Mouse (Mus musculus) Patski (cell line): ENCODE results near the gene Tmem230. TPM values are rescaled to one million over a fixed set of nuclear protein-coding genes. Genes with fewer than 3 reads are reported as not detected.
A peak's percentile ranks its signal among the peaks of the same experiment; 100 is the strongest.
"Not testable (repeated sequence)": the region's sequence is repeated elsewhere in the genome, so short reads cannot be mapped to it uniquely, and the experiment has no call there.

Experiments used
- ATAC-seq: fragments of 100-300 bp; one replicate; pipeline ENCODE4 v1.8.0; 2021
- CTCF ChIA-PET: fragments of 350-600 bp; sonication (Branson Sonifier 250); formaldehyde crosslinking; loops from one replicate; lab custom pipeline; 2022; ENCODE audit warnings: inconsistent platforms; lab: Charles Lee
- POLR2A ChIA-PET: fragments of 350-600 bp; sonication (Branson Sonifier 250); formaldehyde crosslinking; loops from one replicate; lab custom pipeline; 2022; ENCODE audit warnings: antibody characterized with exemption, inconsistent platforms; lab: Charles Lee
- DNase-seq: peaks from one replicate; pipeline ENCODE4 v3.0.0-alpha.2; 2011; ENCODE audit warnings: low read depth, low spot score
- H3K27me3 ChIP-seq: fragments of 371-371 bp; one replicate; pipeline ENCODE4 v1.5.1; 2021
- CTCF ChIP-seq: fragments of 100-300 bp; IDR thresholded peaks from one replicate; pipeline ENCODE4 v1.5.1; 2021
- in situ Hi-C: fragments of 300-500 bp; cut with MboI; formaldehyde crosslinking; loops from 3 replicates; pipeline ENCODE4 v1.11.1; 2018; ENCODE audit warnings: low pct_unique_long_range_greater_than_20kb, mixed read lengths
- polyA plus RNA-seq: library from polyadenylated mRNA; unstranded; gene quantifications from one replicate; pipeline ENCODE4 v1.2.3, GENCODE M21; 2021

Tmem230 gene
- 26.9 TPM for polyA plus RNA-seq

DNA sequence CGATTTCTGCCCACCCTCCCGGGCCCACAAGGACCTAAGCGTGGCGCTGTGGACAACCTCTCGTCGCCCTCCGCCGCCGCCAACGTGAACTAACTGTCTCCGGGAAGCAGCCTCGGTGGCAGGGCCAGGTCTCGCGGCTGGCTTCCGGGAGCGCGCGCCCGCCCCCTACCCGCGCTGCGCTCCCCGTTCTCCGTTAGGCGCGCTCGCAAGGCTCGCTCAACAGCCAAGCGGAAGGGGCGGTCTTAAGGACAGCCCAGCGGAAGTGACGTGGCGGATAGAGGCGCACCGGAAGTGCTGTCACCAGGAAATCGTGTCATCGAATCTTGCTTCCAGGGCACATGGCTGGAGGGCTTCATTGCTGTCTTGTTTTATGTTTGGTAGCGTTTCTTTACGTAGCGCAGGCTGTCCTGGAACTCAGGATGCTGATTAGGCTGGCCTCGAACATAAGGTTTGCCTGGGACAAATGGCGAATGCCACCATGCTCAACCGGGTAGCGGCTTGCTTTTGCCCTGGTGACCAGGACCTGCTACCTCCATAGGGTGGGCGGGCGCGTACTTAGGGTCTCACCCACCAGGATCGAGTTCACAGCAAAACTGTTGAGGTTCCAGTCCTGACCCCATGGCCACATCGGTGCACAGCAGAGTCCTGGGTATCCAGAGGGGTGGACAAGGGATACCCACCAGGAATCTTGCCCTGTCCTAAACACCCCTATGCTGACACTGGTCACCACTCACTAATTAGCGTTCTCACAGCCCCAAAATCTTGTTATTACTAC, at the start of gene Tmem230:
Gene Tmem230 (minus strand): TSS at position 269 of the 775 bp plus-strand sequence.
- ATAC-seq: peak; percentile 95
- H3K27me3 ChIP-seq: no peaks in the 10 kb centered on the region
- CTCF ChIA-PET: no interaction called here
- no peak for TF ChIP-seq CTCF
- no peak for DNase-seq
- POLR2A ChIA-PET: interaction anchor here (1.0 kb wide), 1 partner anchor 10 kb away, joined by 4 read pairs; no protein-coding TSS in a partner anchor
- in situ Hi-C loops: loop anchor here (5.0 kb wide), 1 partner anchor 260 kb away; no protein-coding TSS in a partner anchor

DNA sequence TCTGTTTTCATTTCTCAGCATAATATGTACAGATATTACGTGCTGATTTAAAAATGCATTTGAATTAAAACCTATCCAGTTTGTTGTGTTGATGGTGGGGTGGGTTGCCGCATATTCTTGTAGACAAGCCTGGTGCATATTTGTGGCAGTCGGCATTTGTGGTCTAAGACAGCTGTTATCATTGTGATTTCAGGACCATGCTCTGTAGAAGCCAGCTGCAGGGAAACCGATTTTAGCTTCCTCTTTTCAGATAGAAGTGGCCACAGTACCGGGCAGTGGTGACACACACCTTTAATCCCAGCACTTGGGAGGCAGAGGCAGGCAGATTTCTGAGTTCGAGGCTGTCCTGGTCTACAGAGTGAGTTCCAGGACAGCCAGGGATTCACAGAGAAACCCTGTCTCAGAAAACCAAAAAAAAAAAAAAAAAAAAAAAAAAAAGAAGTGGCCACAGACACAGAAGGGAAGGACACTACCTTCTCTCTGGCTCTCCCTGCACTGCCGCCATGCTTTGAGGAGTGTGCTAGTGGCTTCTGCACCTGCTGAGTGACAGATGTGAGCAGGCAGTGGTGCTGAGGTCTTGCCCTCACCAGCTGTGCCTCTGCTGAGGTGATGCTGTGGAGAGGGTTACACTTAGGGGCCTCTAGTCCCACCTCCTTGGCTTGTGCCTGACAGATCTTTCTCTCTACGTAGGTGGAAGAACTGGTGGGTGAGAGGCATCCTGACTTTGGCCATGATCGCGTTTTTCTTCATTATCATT, 46.3 kb upstream of the Tmem230 start:
- CTCF ChIA-PET: interaction anchor here (1.2 to 2.0 kb wide), 2 partner anchors 12 to 13 kb away, joined by 3 to 7 read pairs; no protein-coding TSS in a partner anchor
- DNase-seq: no peak
- no peak for TF ChIP-seq CTCF
- in situ Hi-C loops: no loop called here
- POLR2A ChIA-PET: interaction anchor here (0.8 kb wide), 1 partner anchor 9 kb away, joined by 6 read pairs; no protein-coding TSS in a partner anchor
- ATAC-seq: no peak
- H3K27me3 ChIP-seq: no peaks in the 10 kb centered on the region

DNA sequence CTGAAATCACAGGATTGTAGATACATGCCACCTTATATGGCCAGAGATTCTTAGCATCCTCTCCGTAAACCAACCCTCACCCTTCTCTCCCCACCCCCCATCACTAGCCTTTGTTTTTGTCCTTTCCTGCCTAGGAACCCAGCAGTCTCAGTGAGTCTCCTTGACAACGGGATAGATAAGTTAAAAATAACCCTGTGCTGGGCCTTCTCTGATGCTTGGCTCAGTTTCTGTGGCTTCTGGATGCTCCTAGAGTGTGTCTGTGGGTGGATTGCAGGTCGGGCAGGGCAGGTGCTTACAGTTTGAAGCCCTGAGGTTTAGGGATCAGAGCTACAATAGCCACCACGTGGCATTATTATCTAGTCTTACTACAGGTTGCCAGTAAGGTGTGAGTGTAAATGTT, 44.5 kb upstream of the Tmem230 start:
- TF ChIP-seq CTCF: no peak
- no peak for DNase-seq
- in situ Hi-C loops: no loop called here
- ATAC-seq: no peak
- ChIA-PET CTCF (interaction anchor here (2.0 kb wide), 2 partner anchors 13 to 14 kb away, joined by 5 to 7 read pairs; no protein-coding TSS in a partner anchor), POLR2A (no interaction called here)
- no peaks in the 10 kb centered on the region for H3K27me3 ChIP-seq

DNA sequence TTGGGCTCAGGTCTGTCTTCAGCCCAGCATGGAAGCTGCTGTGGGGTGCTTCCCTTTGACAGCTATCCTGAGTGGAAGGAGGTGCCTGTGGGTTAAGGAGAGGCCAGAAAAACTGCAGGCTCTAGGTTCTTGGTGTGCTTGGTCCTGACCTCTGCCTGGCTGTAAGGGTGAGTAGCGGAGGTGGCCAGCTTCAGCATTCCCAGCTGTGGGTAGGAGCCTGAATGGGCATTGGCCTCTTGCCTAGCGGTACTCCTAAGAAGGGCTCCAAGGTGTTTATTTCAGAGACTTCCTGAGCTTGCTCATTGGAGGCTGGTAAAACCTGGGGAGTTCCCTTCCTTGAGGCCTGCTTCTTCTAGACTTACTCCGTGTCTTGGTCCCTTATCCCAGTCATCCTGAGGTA, 43.7 kb upstream of the Tmem230 start:
- CTCF ChIA-PET: interaction anchor here (2.0 kb wide), 1 partner anchor 12 kb away, joined by 5 read pairs; no protein-coding TSS in a partner anchor
- ATAC-seq (no peak), DNase-seq (no peak)
- in situ Hi-C loops: no loop called here
- no peak for TF ChIP-seq CTCF
- POLR2A ChIA-PET: interaction anchor here (0.6 kb wide), 1 partner anchor 29 kb away, joined by 4 read pairs; no protein-coding TSS in a partner anchor
- H3K27me3 ChIP-seq: no peaks in the 10 kb centered on the region

DNA sequence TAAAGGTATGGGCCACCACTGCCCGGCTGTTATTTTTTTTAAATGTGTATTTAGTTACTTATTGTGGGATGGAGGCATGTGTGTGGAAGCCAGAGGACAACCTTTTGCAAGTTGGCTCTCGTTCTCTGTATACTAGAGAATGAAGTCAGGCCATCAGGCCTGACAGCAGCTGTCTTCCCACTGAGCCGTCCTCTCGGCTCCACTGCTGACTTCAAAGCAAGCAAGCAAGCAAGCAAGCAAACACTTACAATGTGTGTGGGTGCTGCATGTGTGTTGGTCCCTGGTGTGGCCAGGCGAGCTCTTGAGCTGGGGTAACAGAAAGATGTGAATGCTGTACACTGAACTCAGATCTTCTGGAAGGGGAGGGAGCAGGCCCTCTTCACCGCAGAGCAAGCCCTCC, 43.2 kb upstream of the Tmem230 start:
- ChIA-PET POLR2A (interaction anchor here (0.6 kb wide), 1 partner anchor 28 kb away, joined by 4 read pairs; no protein-coding TSS in a partner anchor), CTCF (interaction anchor here (2.0 kb wide), 1 partner anchor 11 kb away, joined by 5 read pairs; no protein-coding TSS in a partner anchor)
- TF ChIP-seq CTCF: no peak
- H3K27me3 ChIP-seq: no peaks in the 10 kb centered on the region
- no peak for ATAC-seq
- in situ Hi-C loops: no loop called here
- no peak for DNase-seq

DNA sequence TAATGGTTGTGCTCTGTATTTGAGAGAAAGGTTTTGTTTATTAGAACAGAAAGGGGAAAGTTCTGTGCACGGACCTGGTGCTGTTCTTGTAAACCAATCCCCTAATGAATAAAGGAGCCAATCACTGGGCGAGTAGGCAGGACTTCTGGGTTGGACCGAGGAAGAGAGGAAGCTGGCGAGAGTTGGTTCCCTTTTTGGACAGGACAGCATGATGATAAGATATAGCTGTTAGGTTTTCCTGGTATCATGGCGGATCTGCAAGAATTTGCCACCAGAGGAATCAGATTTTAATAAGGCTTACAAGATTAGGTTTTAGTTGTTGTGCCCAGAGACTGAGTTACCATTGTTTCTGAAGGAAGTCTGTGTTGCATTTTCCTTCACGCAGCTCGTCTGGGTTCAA, 41.6 kb upstream of the Tmem230 start:
- DNase-seq, ATAC-seq, POLR2A ChIA-PET, H3K27me3 ChIP-seq, in situ Hi-C loops, CTCF ChIA-PET: not testable (repeated sequence)

DNA sequence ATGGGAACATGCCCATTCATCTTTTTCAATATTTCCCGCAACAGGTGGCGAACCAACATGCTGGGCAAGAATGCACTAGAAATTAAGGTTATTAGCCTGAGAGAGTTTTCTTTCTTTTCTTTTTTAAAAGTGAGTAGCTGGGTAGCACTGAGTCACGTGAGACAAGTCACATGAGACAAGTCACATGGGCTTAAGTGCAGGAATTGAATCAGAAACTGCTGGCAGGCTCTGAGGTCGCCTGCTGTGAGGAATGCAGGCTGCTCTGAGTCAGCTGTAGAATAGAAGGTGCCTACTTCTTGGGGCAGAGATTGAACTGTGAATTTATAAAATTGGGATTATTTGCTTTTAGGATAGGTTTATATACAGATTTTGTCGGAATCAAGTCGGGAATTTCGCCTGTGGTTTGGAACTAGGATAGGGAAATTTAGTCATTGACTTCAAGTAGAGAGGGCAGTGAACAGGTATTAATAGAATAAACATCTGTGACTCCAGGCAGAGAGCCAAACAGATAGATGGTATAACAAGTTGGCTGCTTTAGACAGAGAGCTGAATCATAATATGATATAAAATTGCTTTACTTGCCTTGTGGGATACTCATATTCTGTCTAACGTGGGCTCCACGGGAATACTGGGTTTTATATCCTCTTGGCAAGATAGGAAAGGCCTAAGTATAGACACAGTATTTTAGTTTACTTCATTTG, 38.9 kb upstream of the Tmem230 start:
- in situ Hi-C loops: no loop called here
- ChIA-PET CTCF (no interaction called here), POLR2A (no interaction called here)
- peak; percentile 57 for ATAC-seq
- peak; percentile 57 for DNase-seq
- H3K27me3 ChIP-seq: no peaks in the 10 kb centered on the region
- TF ChIP-seq CTCF: no peak

DNA sequence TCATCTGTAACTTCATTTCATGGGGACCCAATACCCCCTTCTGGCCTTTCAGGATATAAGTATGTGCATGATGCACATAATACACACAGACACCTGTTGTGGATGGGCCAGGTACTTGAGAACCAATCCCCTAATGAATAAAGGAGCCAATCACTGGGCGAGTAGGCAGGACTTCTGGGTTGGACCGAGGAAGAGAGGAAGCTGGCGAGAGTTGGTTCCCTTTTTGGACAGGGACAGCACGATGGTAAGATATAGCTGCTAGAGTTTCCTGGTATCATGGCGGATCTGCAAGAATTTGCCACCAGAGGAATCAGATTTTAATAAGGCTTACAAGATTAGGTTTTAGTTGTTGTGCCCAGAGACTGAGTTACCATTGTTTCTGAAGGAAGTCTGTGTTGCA, 38.1 kb upstream of the Tmem230 start:
- POLR2A ChIA-PET, H3K27me3 ChIP-seq, DNase-seq, CTCF ChIA-PET, ATAC-seq, in situ Hi-C loops: not testable (repeated sequence)

DNA sequence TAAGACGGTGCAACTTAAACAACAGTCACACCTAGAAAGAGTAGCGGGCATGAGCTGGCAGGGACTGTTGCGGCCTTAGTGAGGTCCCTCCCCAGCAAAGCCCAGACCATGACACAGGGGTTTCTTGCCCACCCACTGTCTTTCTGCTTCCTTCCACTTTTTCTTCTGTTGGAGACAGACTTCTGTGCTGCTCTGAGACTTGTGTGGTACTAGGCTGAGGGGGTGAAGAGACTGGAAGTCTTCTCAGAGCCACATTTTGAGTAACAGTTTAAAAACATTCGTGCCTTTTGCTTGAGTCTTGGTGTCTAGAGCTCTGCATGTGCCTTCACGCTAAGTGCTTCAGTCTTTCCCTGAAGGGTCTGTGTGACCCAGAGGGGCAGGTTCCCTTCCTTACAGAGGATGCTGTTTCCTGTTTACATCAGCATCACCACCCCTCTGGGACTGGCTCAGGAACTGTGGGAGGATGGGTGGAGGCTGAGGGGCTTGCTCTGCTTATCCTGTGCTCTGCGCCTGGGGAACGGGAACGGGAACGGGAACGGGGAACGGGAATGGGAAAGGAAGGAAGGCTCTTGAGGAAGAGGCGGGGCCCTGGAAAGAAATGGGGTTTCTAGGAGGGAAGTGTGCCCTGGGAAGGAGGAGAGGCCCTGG, 37.0 kb upstream of the Tmem230 start:
- in situ Hi-C loops: no loop called here
- H3K27me3 ChIP-seq: no peaks in the 10 kb centered on the region
- ChIA-PET CTCF (interaction anchor here (1.2 kb wide), 1 partner anchor 13 kb away, joined by 4 read pairs; no protein-coding TSS in a partner anchor), POLR2A (interaction anchor here (0.6 kb wide), 1 partner anchor 9 kb away, joined by 6 read pairs; no protein-coding TSS in a partner anchor)
- DNase-seq (no peak), ATAC-seq (no peak)
- no peak for TF ChIP-seq CTCF
